Mouse (Mus musculus): Measurements from ENCODE around the gene Gm49358. TPM values are rescaled to one million over a fixed set of nuclear protein-coding genes. Genes with fewer than 3 reads are reported as not detected.

The Gm49358 gene
- polyA plus RNA-seq (2012; rRNA removed), result not detected in 2 replicates

- H3K27ac ChIP-seq (ENCODE audit: insufficient read depth, low read length), result no peak within 1 kb of the TSS
- no peak within 1 kb of the TSS for H3K4me3 ChIP-seq (ENCODE audit: insufficient read depth, low read length)
- no peak for TF ChIP-seq CTCF (IDR thresholded peaks at IDR 0.05; ENCODE audit: extremely low read depth, insufficient read depth, low read length)
- TF ChIP-seq POLR2A (IDR thresholded peaks at IDR 0.05; ENCODE audit: extremely low read depth, insufficient read depth, low read length), result no peak
- peaks cover 2% of the 10 kb centered on the region; the same call in 1 of the 2 replicates for H3K4me1 ChIP-seq (ENCODE audit: control insufficient read depth, insufficient read depth, low read length)
These were observed at the start of gene Gm49358 for GRCm38 (mm10) chr10:86763672-86764071. Gene Gm49358 (plus strand): TSS chr10:86763972.

GRCm38 (mm10) chr10:86727548-86727980 lies 36.2 kb upstream of the Gm49358 start:
- H3K4me3 ChIP-seq (ENCODE audit: insufficient read depth, low read length), result peak overlapping the region; percentile 21
- no peak overlapping the region for H3K27ac ChIP-seq (ENCODE audit: insufficient read depth, low read length)

GRCm38 (mm10) chr10:86728176-86728575 lies 35.6 kb upstream of the Gm49358 start:
- TF ChIP-seq POLR2A (IDR thresholded peaks at IDR 0.05; ENCODE audit: extremely low read depth, insufficient read depth, low read length) (no peak), CTCF (IDR thresholded peaks at IDR 0.05; ENCODE audit: extremely low read depth, insufficient read depth, low read length) (no peak)
- Histone ChIP-seq H3K4me3 (ENCODE audit: insufficient read depth, low read length) (no peak overlapping the region), H3K27ac (ENCODE audit: insufficient read depth, low read length) (no peak overlapping the region), H3K4me1 (ENCODE audit: control insufficient read depth, insufficient read depth, low read length) (no peaks in the 10 kb centered on the region)

More at GRCm38 (mm10) chr10:86727548-86727980, 36.2 kb upstream of the Gm49358 start:
- no peak for TF ChIP-seq POLR2A (IDR thresholded peaks at IDR 0.05; ENCODE audit: extremely low read depth, insufficient read depth, low read length)
- TF ChIP-seq CTCF (IDR thresholded peaks at IDR 0.05; ENCODE audit: extremely low read depth, insufficient read depth, low read length), result no peak
- no peaks in the 10 kb centered on the region for H3K4me1 ChIP-seq (ENCODE audit: control insufficient read depth, insufficient read depth, low read length)

GRCm38 (mm10) chr10:86730823-86731499 lies 32.8 kb upstream of the Gm49358 start:
- TF ChIP-seq POLR2A (IDR thresholded peaks at IDR 0.05; ENCODE audit: extremely low read depth, insufficient read depth, low read length) (0 out of 2 replicates have a peak, but pooled peaks have one; percentile 6), CTCF (IDR thresholded peaks at IDR 0.05; ENCODE audit: extremely low read depth, insufficient read depth, low read length) (peak; percentile 72)
- H3K27ac ChIP-seq (ENCODE audit: insufficient read depth, low read length), result no peak overlapping the region
- peak overlapping the region; percentile 57 for H3K4me3 ChIP-seq (ENCODE audit: insufficient read depth, low read length)

GRCm38 (mm10) chr10:86731500-86731863 lies 32.3 kb upstream of the Gm49358 start:
- Histone ChIP-seq H3K4me3 (ENCODE audit: insufficient read depth, low read length) (no peak overlapping the region), H3K4me1 (ENCODE audit: control insufficient read depth, insufficient read depth, low read length) (no peaks in the 10 kb centered on the region), H3K27ac (ENCODE audit: insufficient read depth, low read length) (no peak overlapping the region)
- no peak for TF ChIP-seq CTCF (IDR thresholded peaks at IDR 0.05; ENCODE audit: extremely low read depth, insufficient read depth, low read length)
- no peak for TF ChIP-seq POLR2A (IDR thresholded peaks at IDR 0.05; ENCODE audit: extremely low read depth, insufficient read depth, low read length)

More at GRCm38 (mm10) chr10:86730823-86731499, 32.8 kb upstream of the Gm49358 start:
- no peaks in the 10 kb centered on the region for H3K4me1 ChIP-seq (ENCODE audit: control insufficient read depth, insufficient read depth, low read length)

- H3K4me1 ChIP-seq (ENCODE audit: control insufficient read depth, insufficient read depth, low read length), result no peaks in the 10 kb centered on the region
- TF ChIP-seq CTCF (IDR thresholded peaks at IDR 0.05; ENCODE audit: extremely low read depth, insufficient read depth, low read length) (no peak), POLR2A (IDR thresholded peaks at IDR 0.05; ENCODE audit: extremely low read depth, insufficient read depth, low read length) (no peak)
- no peak overlapping the region for H3K4me3 ChIP-seq (ENCODE audit: insufficient read depth, low read length)
- no peak overlapping the region for H3K27ac ChIP-seq (ENCODE audit: insufficient read depth, low read length)
These were observed 28.7 kb upstream of the Gm49358 start for GRCm38 (mm10) chr10:86735036-86735435.

- Histone ChIP-seq H3K4me1 (ENCODE audit: control insufficient read depth, insufficient read depth, low read length) (no peaks in the 10 kb centered on the region), H3K27ac (ENCODE audit: insufficient read depth, low read length) (no peak overlapping the region), H3K4me3 (ENCODE audit: insufficient read depth, low read length) (no peak overlapping the region)
- TF ChIP-seq CTCF (IDR thresholded peaks at IDR 0.05; ENCODE audit: extremely low read depth, insufficient read depth, low read length), result no peak
These were observed 20.9 kb upstream of the Gm49358 start for GRCm38 (mm10) chr10:86742918-86743317.

- Histone ChIP-seq H3K27ac (ENCODE audit: insufficient read depth, low read length) (no peak overlapping the region), H3K4me1 (ENCODE audit: control insufficient read depth, insufficient read depth, low read length) (no peaks in the 10 kb centered on the region), H3K4me3 (ENCODE audit: insufficient read depth, low read length) (no peak overlapping the region)
- TF ChIP-seq POLR2A (IDR thresholded peaks at IDR 0.05; ENCODE audit: extremely low read depth, insufficient read depth, low read length) (no peak), CTCF (IDR thresholded peaks at IDR 0.05; ENCODE audit: extremely low read depth, insufficient read depth, low read length) (no peak)
These were observed 19.5 kb upstream of the Gm49358 start for GRCm38 (mm10) chr10:86744306-86744705.

- Histone ChIP-seq H3K27ac (ENCODE audit: insufficient read depth, low read length) (no peak overlapping the region), H3K4me3 (ENCODE audit: insufficient read depth, low read length) (no peak overlapping the region), H3K4me1 (ENCODE audit: control insufficient read depth, insufficient read depth, low read length) (no peaks in the 10 kb centered on the region)
- TF ChIP-seq POLR2A (IDR thresholded peaks at IDR 0.05; ENCODE audit: extremely low read depth, insufficient read depth, low read length) (no peak), CTCF (IDR thresholded peaks at IDR 0.05; ENCODE audit: extremely low read depth, insufficient read depth, low read length) (no peak)
These were observed 7.8 kb upstream of the Gm49358 start for GRCm38 (mm10) chr10:86755816-86756502.

GRCm38 (mm10) chr10:86757724-86758123 lies 6.0 kb upstream of the Gm49358 start:
- Histone ChIP-seq H3K4me1 (ENCODE audit: control insufficient read depth, insufficient read depth, low read length) (no peaks in the 10 kb centered on the region), H3K27ac (ENCODE audit: insufficient read depth, low read length) (no peak overlapping the region), H3K4me3 (ENCODE audit: insufficient read depth, low read length) (no peak overlapping the region)
- TF ChIP-seq CTCF (IDR thresholded peaks at IDR 0.05; ENCODE audit: extremely low read depth, insufficient read depth, low read length) (no peak), POLR2A (IDR thresholded peaks at IDR 0.05; ENCODE audit: extremely low read depth, insufficient read depth, low read length) (no peak)

Measured in cortical plate, adult 2 months (tissue).